Mouse (Mus musculus): ENCODE measurements around the gene Sik1. TPM values are rescaled to one million over a fixed set of nuclear protein-coding genes. Genes with fewer than 3 reads are reported as not detected.

Sik1 gene
- polyA plus RNA-seq, 1 experiment: 29.9 TPM

GRCm38 (mm10) chr17:31852782-31853447, 2.7 kb downstream of the Sik1 start:
- TF ChIP-seq POLR2A (IDR thresholded peaks at IDR 0.05; ENCODE audit: borderline replicate concordance, extremely low read depth, insufficient read depth, insufficient read length, poor library complexity, severe bottlenecking) (no peak), CTCF (IDR thresholded peaks at IDR 0.05; ENCODE audit: borderline replicate concordance, extremely low read depth, insufficient read depth, insufficient read length) (no peak)
- DNase-seq (ENCODE audit: low read depth): no peak

GRCm38 (mm10) chr17:31851816-31852476, 3.7 kb downstream of the Sik1 start:
- TF ChIP-seq POLR2A (IDR thresholded peaks at IDR 0.05; ENCODE audit: borderline replicate concordance, extremely low read depth, insufficient read depth, insufficient read length, poor library complexity, severe bottlenecking) (no peak), CTCF (IDR thresholded peaks at IDR 0.05; ENCODE audit: borderline replicate concordance, extremely low read depth, insufficient read depth, insufficient read length) (no peak)
- no peak for DNase-seq (ENCODE audit: low read depth)

GRCm38 (mm10) chr17:31850457-31850980, 5.1 kb downstream of the Sik1 start:
- TF ChIP-seq POLR2A (IDR thresholded peaks at IDR 0.05; ENCODE audit: borderline replicate concordance, extremely low read depth, insufficient read depth, insufficient read length, poor library complexity, severe bottlenecking) (no peak), CTCF (IDR thresholded peaks at IDR 0.05; ENCODE audit: borderline replicate concordance, extremely low read depth, insufficient read depth, insufficient read length) (no peak)
- DNase-seq (ENCODE audit: low read depth): no peak

- no peak for DNase-seq (ENCODE audit: low read depth)
Observed at GRCm38 (mm10) chr17:31846970-31847369, 8.6 kb downstream of the Sik1 start.

GRCm38 (mm10) chr17:31846352-31846751, 9.3 kb downstream of the Sik1 start:
- no peak for DNase-seq (ENCODE audit: low read depth)
- TF ChIP-seq POLR2A (IDR thresholded peaks at IDR 0.05; ENCODE audit: borderline replicate concordance, extremely low read depth, insufficient read depth, insufficient read length, poor library complexity, severe bottlenecking) (no peak), CTCF (IDR thresholded peaks at IDR 0.05; ENCODE audit: borderline replicate concordance, extremely low read depth, insufficient read depth, insufficient read length) (no peak)

More at GRCm38 (mm10) chr17:31846970-31847369, 8.6 kb downstream of the Sik1 start:
- TF ChIP-seq POLR2A (IDR thresholded peaks at IDR 0.05; ENCODE audit: borderline replicate concordance, extremely low read depth, insufficient read depth, insufficient read length, poor library complexity, severe bottlenecking): no peak

- TF ChIP-seq CTCF (IDR thresholded peaks at IDR 0.05; ENCODE audit: borderline replicate concordance, extremely low read depth, insufficient read depth, insufficient read length) (no peak), POLR2A (IDR thresholded peaks at IDR 0.05; ENCODE audit: borderline replicate concordance, extremely low read depth, insufficient read depth, insufficient read length, poor library complexity, severe bottlenecking) (no peak)
- no peak for DNase-seq (ENCODE audit: low read depth)
Observed at GRCm38 (mm10) chr17:31843891-31844290, 11.7 kb downstream of the Sik1 start.

- DNase-seq (ENCODE audit: low read depth): no peak
- TF ChIP-seq CTCF (IDR thresholded peaks at IDR 0.05; ENCODE audit: borderline replicate concordance, extremely low read depth, insufficient read depth, insufficient read length) (no peak), POLR2A (IDR thresholded peaks at IDR 0.05; ENCODE audit: borderline replicate concordance, extremely low read depth, insufficient read depth, insufficient read length, poor library complexity, severe bottlenecking) (no peak)
Observed at GRCm38 (mm10) chr17:31842930-31843822, 12.4 kb downstream of the Sik1 start.

GRCm38 (mm10) chr17:31841842-31842611, 13.6 kb downstream of the Sik1 start:
- TF ChIP-seq POLR2A (IDR thresholded peaks at IDR 0.05; ENCODE audit: borderline replicate concordance, extremely low read depth, insufficient read depth, insufficient read length, poor library complexity, severe bottlenecking) (no peak), CTCF (IDR thresholded peaks at IDR 0.05; ENCODE audit: borderline replicate concordance, extremely low read depth, insufficient read depth, insufficient read length) (no peak)
- DNase-seq (ENCODE audit: low read depth): no peak

- no peak for DNase-seq (ENCODE audit: low read depth)
Observed at GRCm38 (mm10) chr17:31841453-31841841, 14.2 kb downstream of the Sik1 start.

GRCm38 (mm10) chr17:31840423-31841003, 15.1 kb downstream of the Sik1 start:
- TF ChIP-seq POLR2A (IDR thresholded peaks at IDR 0.05; ENCODE audit: borderline replicate concordance, extremely low read depth, insufficient read depth, insufficient read length, poor library complexity, severe bottlenecking) (no peak), CTCF (IDR thresholded peaks at IDR 0.05; ENCODE audit: borderline replicate concordance, extremely low read depth, insufficient read depth, insufficient read length) (no peak)
- peak; percentile 45 for DNase-seq (ENCODE audit: low read depth)

More at GRCm38 (mm10) chr17:31841453-31841841, 14.2 kb downstream of the Sik1 start:
- TF ChIP-seq POLR2A (IDR thresholded peaks at IDR 0.05; ENCODE audit: borderline replicate concordance, extremely low read depth, insufficient read depth, insufficient read length, poor library complexity, severe bottlenecking) (no peak), CTCF (IDR thresholded peaks at IDR 0.05; ENCODE audit: borderline replicate concordance, extremely low read depth, insufficient read depth, insufficient read length) (no peak)
